Mouse (Mus musculus) E14TG2a.4 (cell line): ENCODE results near the gene Mfsd11.
A peak's percentile ranks its signal among the peaks of the same experiment; 100 is the strongest.

Experiments used
- H3K27me3 ChIP-seq: 2 replicates; pipeline ENCODE4 v1.6.1; 2014; ENCODE audit warnings: low read length, control low read depth; ENCODE audit not compliant: insufficient read depth
- H3K36me3 ChIP-seq: 2 replicates; pipeline ENCODE4 v1.6.1; 2014; ENCODE audit warnings: low read length, control low read depth; ENCODE audit not compliant: insufficient read depth
- H3K4me1 ChIP-seq: replicated peaks from 2 replicates; pipeline ENCODE4 v1.6.1; 2014; ENCODE audit warnings: low read depth, low read length, control low read depth
- H3K4me3 ChIP-seq: replicated peaks from 2 replicates; pipeline ENCODE4 v1.5.1; 2014; ENCODE audit warnings: mild to moderate bottlenecking, low read length
- H3K9me3 ChIP-seq: 2 replicates; pipeline ENCODE4 v1.6.1; 2014; ENCODE audit warnings: low read length, control low read depth
- CTCF ChIP-seq: conservative IDR thresholded peaks from 2 replicates; pipeline ENCODE4 v1.5.1; 2014; ENCODE audit warnings: low read length
- NANOG ChIP-seq: IDR thresholded peaks from 2 replicates; pipeline ENCODE4 v1.6.1; 2014; ENCODE audit warnings: borderline replicate concordance, low read length, mixed read lengths
- POU5F1 ChIP-seq: IDR thresholded peaks from 2 replicates; pipeline ENCODE4 v1.6.1; 2014; ENCODE audit warnings: low read length, borderline replicate concordance

Mfsd11 gene

GRCm38 (mm10) chr11:116852291-116852890 lies at the start of gene Mfsd11:
Gene Mfsd11, plus strand, starts transcription at chr11:116852440.
- Histone ChIP-seq H3K4me3 (peak within 1 kb of the TSS; percentile 98), H3K9me3 (no peaks in the 10 kb centered on the region), H3K36me3 (peaks cover 59% of the 10 kb centered on the region), H3K4me1 (peaks cover 44% of the 10 kb centered on the region), H3K27me3 (no peaks in the 10 kb centered on the region)
- no peak for TF ChIP-seq NANOG
- no peak for TF ChIP-seq POU5F1
- no peak for TF ChIP-seq CTCF

GRCm38 (mm10) chr11:116802709-116803108 lies 49.5 kb upstream of the Mfsd11 start:
- peaks cover 20% of the 10 kb centered on the region; the same call in 1 of the 2 replicates for H3K4me1 ChIP-seq
- no peak overlapping the region for H3K4me3 ChIP-seq
- no peaks in the 10 kb centered on the region for H3K9me3 ChIP-seq
- H3K27me3 ChIP-seq = no peaks in the 10 kb centered on the region
- no peaks in the 10 kb centered on the region for H3K36me3 ChIP-seq
- TF ChIP-seq POU5F1 (no peak), CTCF (no peak), NANOG (no peak)

- TF ChIP-seq POU5F1 (no peak), NANOG (no peak), CTCF (no peak)
- peaks cover 12% of the 10 kb centered on the region for H3K27me3 ChIP-seq
These were observed 45.8 kb upstream of the Mfsd11 start for GRCm38 (mm10) chr11:116806136-116807071.

GRCm38 (mm10) chr11:116807116-116807515 lies 45.1 kb upstream of the Mfsd11 start:
- Histone ChIP-seq H3K9me3 (no peaks in the 10 kb centered on the region), H3K4me1 (peaks cover 53% of the 10 kb centered on the region), H3K4me3 (no peak overlapping the region), H3K36me3 (no peaks in the 10 kb centered on the region), H3K27me3 (peaks cover 12% of the 10 kb centered on the region)
- TF ChIP-seq CTCF (no peak), POU5F1 (no peak), NANOG (no peak)

More at GRCm38 (mm10) chr11:116806136-116807071, 45.8 kb upstream of the Mfsd11 start:
- peaks cover 47% of the 10 kb centered on the region for H3K4me1 ChIP-seq
- H3K9me3 ChIP-seq = no peaks in the 10 kb centered on the region
- no peak overlapping the region for H3K4me3 ChIP-seq
- H3K36me3 ChIP-seq = no peaks in the 10 kb centered on the region

- Histone ChIP-seq H3K9me3 (no peaks in the 10 kb centered on the region), H3K27me3 (peaks cover 12% of the 10 kb centered on the region), H3K36me3 (no peaks in the 10 kb centered on the region), H3K4me3 (no peak overlapping the region), H3K4me1 (peaks cover 53% of the 10 kb centered on the region)
- no peak for TF ChIP-seq CTCF
- no peak for TF ChIP-seq POU5F1
- TF ChIP-seq NANOG = no peak
These were observed 44.7 kb upstream of the Mfsd11 start for GRCm38 (mm10) chr11:116807526-116807925.

- Histone ChIP-seq H3K4me1 (peaks cover 56% of the 10 kb centered on the region), H3K9me3 (no peaks in the 10 kb centered on the region), H3K36me3 (no peaks in the 10 kb centered on the region), H3K27me3 (peaks cover 12% of the 10 kb centered on the region), H3K4me3 (peak overlapping the region; percentile 23; the same call in 1 of the 2 replicates)
- TF ChIP-seq NANOG (no peak), POU5F1 (no peak), CTCF (peak; percentile 81)
These were observed 44.2 kb upstream of the Mfsd11 start for GRCm38 (mm10) chr11:116807938-116808606.

- Histone ChIP-seq H3K9me3 (no peaks in the 10 kb centered on the region), H3K4me1 (peaks cover 64% of the 10 kb centered on the region), H3K36me3 (no peaks in the 10 kb centered on the region), H3K27me3 (peaks cover 16% of the 10 kb centered on the region), H3K4me3 (peak overlapping the region; percentile 23; the same call in 1 of the 2 replicates)
- no peak for TF ChIP-seq NANOG
- TF ChIP-seq CTCF = no peak
- TF ChIP-seq POU5F1 = no peak
These were observed 43.3 kb upstream of the Mfsd11 start for GRCm38 (mm10) chr11:116808811-116809395.
